Comparison of ENCODE assay signal across 8 mouse cellular contexts in the genomic region with DNA sequence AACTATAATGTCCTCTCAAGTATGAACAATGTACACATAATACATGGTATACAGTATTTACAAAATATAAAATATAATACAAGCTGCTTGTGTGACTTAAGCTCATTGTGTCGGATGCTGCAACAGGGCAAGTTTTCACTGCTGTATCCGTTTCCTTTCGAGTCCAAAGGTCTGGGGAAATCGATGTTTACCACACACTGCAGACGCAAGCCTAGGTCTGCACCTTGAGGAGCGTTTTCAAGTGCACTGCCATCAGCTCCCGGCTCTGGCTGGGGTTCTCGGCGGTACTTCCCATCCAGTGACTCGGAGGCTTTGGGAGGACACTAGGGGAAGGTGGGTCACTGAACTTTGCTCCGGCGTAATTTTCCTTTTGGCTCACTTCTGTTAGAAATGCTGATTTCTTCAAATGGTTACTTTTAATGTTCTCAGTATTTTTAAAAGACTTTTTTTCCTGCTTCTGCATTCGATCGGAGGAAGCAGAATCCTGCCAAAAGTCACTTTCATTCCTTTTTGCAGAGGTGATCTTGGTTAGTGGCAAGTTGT. TPM values are rescaled to one million over a fixed set of nuclear protein-coding genes. Genes with fewer than 3 reads are reported as not detected.
A peak's percentile ranks its signal among the peaks of the same experiment; 100 is the strongest.
DNase-seq lines count a peak whose midpoint lies in the region; ATAC-seq lines count a peak whose summit lies in the region.

No protein-coding gene starts in this region.

- H3K27me3 ChIP-seq in heart, embryonic 14.5 days (ENCODE audit: control insufficient read depth, insufficient read depth, low read length) = no peaks in the 10 kb centered on the region
- H3K27me3 ChIP-seq in hindbrain, embryonic 15.5 days = no peaks in the 10 kb centered on the region
- no peaks in the 10 kb centered on the region for H3K27me3 ChIP-seq in midbrain, embryonic 12.5 days

- H3K9me3 ChIP-seq in heart, embryonic 14.5 days (ENCODE audit: control insufficient read depth, low read length) = no peaks in the 10 kb centered on the region
- no peaks in the 10 kb centered on the region for H3K9me3 ChIP-seq in hindbrain, embryonic 15.5 days
- no peaks in the 10 kb centered on the region for H3K9me3 ChIP-seq in midbrain, embryonic 12.5 days

- peak overlapping the region in 1 of 2 experiments; percentile 33; a peak in 1 of 4 replicates for H3K27ac ChIP-seq in heart, embryonic 14.5 days (replicated peaks in 1 of 2; ENCODE audit: control insufficient read depth in 1 of 2, insufficient read depth in 1 of 2, low read depth in 2 of 2, low read length in 2 of 2)
- H3K27ac ChIP-seq in brown adipose tissue, adult 24 weeks (replicated peaks; ENCODE audit: low read depth, low read length) = no peak overlapping the region
- H3K27ac ChIP-seq in hindbrain, embryonic 15.5 days (replicated peaks) = no peak overlapping the region
- no peak overlapping the region for H3K27ac ChIP-seq in midbrain, embryonic 12.5 days (replicated peaks)

- H3K4me3 ChIP-seq in heart, embryonic 14.5 days (ENCODE audit: control insufficient read depth in 1 of 2, insufficient read depth in 1 of 2, low read depth in 1 of 2, low read length in 2 of 2) = peak overlapping the region; percentile 17 to 89; a peak in 3 of 4 replicates
- peak overlapping the region; percentile 42 for H3K4me3 ChIP-seq in brown adipose tissue, adult 24 weeks (ENCODE audit: insufficient read depth, low read depth, low read length)
- no peak overlapping the region for H3K4me3 ChIP-seq in hindbrain, embryonic 15.5 days
- no peak overlapping the region; the same call in 1 of the 2 replicates for H3K4me3 ChIP-seq in midbrain, embryonic 12.5 days

- peaks cover 3 to 24% of the 10 kb centered on the region in 2 experiments for H3K4me1 ChIP-seq in heart, embryonic 14.5 days (ENCODE audit: control insufficient read depth in 2 of 2, insufficient read depth in 2 of 2, low read length in 2 of 2)
- H3K4me1 ChIP-seq in brown adipose tissue, adult 24 weeks (ENCODE audit: control insufficient read depth, insufficient read depth, insufficient read length, low read length) = peaks cover 5% of the 10 kb centered on the region
- H3K4me1 ChIP-seq in hindbrain, embryonic 15.5 days (replicated peaks) = peaks cover 30% of the 10 kb centered on the region
- H3K4me1 ChIP-seq in midbrain, embryonic 12.5 days = peaks cover 29% of the 10 kb centered on the region

- DNase-seq in heart, postnatal 10 days = no peak
- no peak for DNase-seq in gastrocnemius, adult 8-10 months (ENCODE audit: low spot score in 2 of 2)
- DNase-seq in natural killer cell, adult 2 months (ENCODE audit: low spot score in 2 of 2) = no peak

- 77% methylated on average over 14 of the region's 14 CpGs for WGBS in heart, embryonic 14.5 days
- WGBS in hindbrain, embryonic 15.5 days = 90% methylated on average over 14 of the region's 14 CpGs
- 95% methylated on average over 14 of the region's 14 CpGs for WGBS in midbrain, embryonic 12.5 days

- peaks cover 39% of the 10 kb centered on the region for H3K36me3 ChIP-seq in heart, embryonic 14.5 days (ENCODE audit: control insufficient read depth, insufficient read depth, low read length)
- peaks cover 26% of the 10 kb centered on the region for H3K36me3 ChIP-seq in hindbrain, embryonic 15.5 days
- peaks cover 31% of the 10 kb centered on the region for H3K36me3 ChIP-seq in midbrain, embryonic 12.5 days

- no peak for ATAC-seq in heart, embryonic 14.5 days (ENCODE audit: insufficient number of reproducible peaks, insufficient read depth, low FRiP score, low read depth)
- no peak for ATAC-seq in hindbrain, embryonic 15.5 days (ENCODE audit: low FRiP score, low read depth)
- ATAC-seq in midbrain, embryonic 12.5 days (ENCODE audit: low FRiP score, low read depth) = no peak
- no peak for ATAC-seq in activated CD4-positive, CD25-positive, alpha-beta regulatory T cell, adult 4 months

- intact Hi-C loops in heart, postnatal 10 days (cut with DNase I) = loop anchor here (2.0 to 5.0 kb wide), 3 partner anchors 39 to 214 kb away; a partner anchor contains a TSS

- H3K4me2 ChIP-seq in heart, embryonic 14.5 days (ENCODE audit: low read length) = peak overlapping the region; percentile 87
- peak overlapping the region; percentile 66 for H3K4me2 ChIP-seq in hindbrain, embryonic 15.5 days
- H3K4me2 ChIP-seq in midbrain, embryonic 12.5 days (replicated peaks) = peak overlapping the region; percentile 78

- peak overlapping the region; percentile 79 for H3K9ac ChIP-seq in heart, embryonic 14.5 days (ENCODE audit: low read length)
- no peak overlapping the region for H3K9ac ChIP-seq in hindbrain, embryonic 15.5 days
- H3K9ac ChIP-seq in midbrain, embryonic 12.5 days (replicated peaks) = no peak overlapping the region

RNA-seq across cellular contexts. Expression of a gene that starts 37.1 kb away (rescaled TPM):
- polyA plus RNA-seq in heart, embryonic 14.5 days (2014; fragmentation: Nextera tagmentation; extraction: Ambion mirVana) = 1.2 and 2.3 TPM in 2 replicates
- under 1 TPM in 1 of 2 experiments, not detected in 1; 0.22 TPM for total RNA-seq in heart, postnatal 10 days (2021)
- not detected in 2 replicates for polyA plus RNA-seq in brown adipose tissue, adult 24 weeks (2012; ENCODE audit: insufficient read depth, insufficient read length, missing spikeins)
- polyA plus RNA-seq in hindbrain, embryonic 15.5 days (2015; fragmentation: Nextera tagmentation; extraction: Ambion mirVana) = 60.7 and 65.2 TPM in 2 replicates
- polyA plus RNA-seq in midbrain, embryonic 12.5 days (2016; fragmentation: Nextera tagmentation; extraction: Ambion mirVana) = 14.3 and 16.9 TPM in 2 replicates
- polyA plus RNA-seq in activated CD4-positive, CD25-positive, alpha-beta regulatory T cell, adult 4 months (2017; shearing (Covaris generic)) = 1 to 10 TPM; 2.1 to 3.9 TPM
- not detected for total RNA-seq in gastrocnemius, adult 8-10 months (2022)

RNA-seq across cellular contexts. Expression of a gene that starts 44.0 kb away (rescaled TPM):
- 101 and 119 TPM in 2 replicates for polyA plus RNA-seq in heart, embryonic 14.5 days (2014; fragmentation: Nextera tagmentation; extraction: Ambion mirVana)
- 100 to 1,000 TPM; 122 to 127 TPM for total RNA-seq in heart, postnatal 10 days (2021)
- 63.7 and 80.5 TPM in 2 replicates for polyA plus RNA-seq in brown adipose tissue, adult 24 weeks (2012; ENCODE audit: insufficient read depth, insufficient read length, missing spikeins)
- polyA plus RNA-seq in hindbrain, embryonic 15.5 days (2015; fragmentation: Nextera tagmentation; extraction: Ambion mirVana) = 56.7 and 57.7 TPM in 2 replicates
- 110 and 113 TPM in 2 replicates for polyA plus RNA-seq in midbrain, embryonic 12.5 days (2016; fragmentation: Nextera tagmentation; extraction: Ambion mirVana)
- 10 to 100 TPM; 76.1 to 91.4 TPM for polyA plus RNA-seq in activated CD4-positive, CD25-positive, alpha-beta regulatory T cell, adult 4 months (2017; shearing (Covaris generic))
- total RNA-seq in gastrocnemius, adult 8-10 months (2022) = 100 to 1,000 TPM; 275 to 322 (median 295) TPM

RNA-seq across cellular contexts. Expression of a gene that starts 56.4 kb away (rescaled TPM):
- polyA plus RNA-seq in heart, embryonic 14.5 days (2014; fragmentation: Nextera tagmentation; extraction: Ambion mirVana) = 2.5 TPM in 2 replicates
- 10 to 100 TPM; 26.8 to 27.6 TPM for total RNA-seq in heart, postnatal 10 days (2021)
- 3.4 and 5.0 TPM in 2 replicates for polyA plus RNA-seq in brown adipose tissue, adult 24 weeks (2012; ENCODE audit: insufficient read depth, insufficient read length, missing spikeins)
- polyA plus RNA-seq in hindbrain, embryonic 15.5 days (2015; fragmentation: Nextera tagmentation; extraction: Ambion mirVana) = 2.4 and 2.5 TPM in 2 replicates
- polyA plus RNA-seq in midbrain, embryonic 12.5 days (2016; fragmentation: Nextera tagmentation; extraction: Ambion mirVana) = 1.3 and 1.6 TPM in 2 replicates
- not detected for polyA plus RNA-seq in activated CD4-positive, CD25-positive, alpha-beta regulatory T cell, adult 4 months (2017; shearing (Covaris generic))
- total RNA-seq in gastrocnemius, adult 8-10 months (2022) = 10 to 100 TPM; 31.5 to 42.9 (median 34.1) TPM

Comparison
In these comparisons a context has a peak if more than half of its experiments do, and no peak if none do; other contexts are left out.
1. H3K4me3 ChIP-seq: peak in heart, embryonic 14.5 days (2 of 2) and brown adipose tissue, adult 24 weeks (single experiment); none in hindbrain, embryonic 15.5 days (single experiment) and midbrain, embryonic 12.5 days (single experiment).
2. Peak in every context shown above with its lines, with median percentiles within 50 percentile points of each other: H3K4me2 ChIP-seq.